Mouse (Mus musculus) limb, embryonic 12.5 days (tissue): ENCODE results near the gene Pan3. TPM values are rescaled to one million over a fixed set of nuclear protein-coding genes. Genes with fewer than 3 reads are reported as not detected.
A peak's percentile ranks its signal among the peaks of the same experiment; 100 is the strongest.

Experiments
- ATAC-seq: fragments of 200-750 bp; cut with Nextera tagmentation; 2 replicates; pipeline ENCODE4 v1.8.0; 2017; ENCODE audit warnings: low read depth, moderate TSS enrichment; ENCODE audit not compliant: insufficient number of reproducible peaks, insufficient read depth, low FRiP score, low TSS enrichment
- H3K27ac ChIP-seq: fragments of 300-500 bp; sonication (generic); 2 replicates; pipeline ENCODE4 v1.5.1; 2016; ENCODE audit warnings: mild to moderate bottlenecking, moderate library complexity
- H3K27me3 ChIP-seq: fragments of 300-500 bp; sonication (generic); 2 replicates; pipeline ENCODE4 v1.6.1; 2016; ENCODE audit warnings: mild to moderate bottlenecking, moderate library complexity
- H3K36me3 ChIP-seq: fragments of 300-500 bp; sonication (generic); 2 replicates; pipeline ENCODE4 v1.6.1; 2016; ENCODE audit warnings: mild to moderate bottlenecking, moderate library complexity
- H3K4me1 ChIP-seq: fragments of 300-500 bp; sonication (generic); replicated peaks from 2 replicates; pipeline ENCODE4 v1.6.1; 2016
- H3K4me2 ChIP-seq: fragments of 300-500 bp; sonication (generic); 2 replicates; pipeline ENCODE4 v1.6.1; 2016; ENCODE audit warnings: mild to moderate bottlenecking, moderate library complexity
- H3K4me3 ChIP-seq: fragments of 300-500 bp; sonication (generic); replicated peaks from 2 replicates; pipeline ENCODE4 v1.5.1; 2016; ENCODE audit warnings: mild to moderate bottlenecking
- H3K9ac ChIP-seq: fragments of 300-500 bp; sonication (generic); replicated peaks from 2 replicates; pipeline ENCODE4 v1.6.1; 2016; ENCODE audit warnings: mild to moderate bottlenecking, moderate library complexity
- H3K9me3 ChIP-seq: fragments of 300-500 bp; sonication (generic); 2 replicates; pipeline ENCODE4 v1.6.1; 2016; ENCODE audit warnings: mild to moderate bottlenecking, moderate library complexity
- WGBS: fragments of 180-500 bp; shearing (Covaris S2); methylation state at CpG from one replicate; pipeline ENCODE4 v1.1.7; 2016; 5-methylcytosine and 5-hydroxymethylcytosine counted together
- polyA plus RNA-seq: library from polyadenylated mRNA; unstranded; fragments of >200 nt; fragmentation: Nextera tagmentation; extraction: Ambion mirVana; gene quantifications from 2 replicates; pipeline ENCODE4 v1.2.1, GENCODE M21; 2016

Gene Pan3
- polyA plus RNA-seq: 55.5 and 56.7 TPM in 2 replicates

- Histone ChIP-seq H3K27ac (peak within 1 kb of the TSS; percentile 99), H3K4me3 (peak within 1 kb of the TSS; percentile 99), H3K9ac (peak within 1 kb of the TSS; percentile 96), H3K4me2 (peak within 1 kb of the TSS; percentile 81), H3K4me1 (peaks cover 20% of the 10 kb centered on the region), H3K27me3 (no peaks in the 10 kb centered on the region), H3K36me3 (peaks cover 6% of the 10 kb centered on the region; the same call in 1 of the 2 replicates), H3K9me3 (no peaks in the 10 kb centered on the region)
- peak; percentile 82 for ATAC-seq
- WGBS: under 1% methylated on average over 50 of the region's 51 CpGs
Measured at GRCm38 (mm10) chr5:147429535-147430305, at the start of gene Pan3. Pan3 (plus strand) TSS chr5:147430161.

GRCm38 (mm10) chr5:147381396-147381795 lies 48.6 kb upstream of the Pan3 start:
- H3K27ac ChIP-seq: no peak overlapping the region
- no peaks in the 10 kb centered on the region for H3K4me1 ChIP-seq
- no peak overlapping the region for H3K4me3 ChIP-seq
- no peak overlapping the region for H3K9ac ChIP-seq
- H3K27me3 ChIP-seq: peaks cover 2% of the 10 kb centered on the region; the same call in 1 of the 2 replicates
- ATAC-seq: no peak
- H3K36me3 ChIP-seq: no peaks in the 10 kb centered on the region
- no peaks in the 10 kb centered on the region for H3K9me3 ChIP-seq
- no peak overlapping the region for H3K4me2 ChIP-seq
- WGBS: 88% methylated on average over 10 of the region's 10 CpGs

- no peak overlapping the region for H3K9ac ChIP-seq
- ATAC-seq: no peak
- no peak overlapping the region for H3K4me3 ChIP-seq
- H3K36me3 ChIP-seq: no peaks in the 10 kb centered on the region
- 0 out of 2 replicates have a peak, but pooled peaks cover 2% of the 10 kb centered on the region for H3K27me3 ChIP-seq
- no peak overlapping the region for H3K27ac ChIP-seq
- H3K4me1 ChIP-seq: no peaks in the 10 kb centered on the region
- no peaks in the 10 kb centered on the region for H3K9me3 ChIP-seq
- H3K4me2 ChIP-seq: no peak overlapping the region
- WGBS: 83% methylated on average over 13 of the region's 13 CpGs
Measured at GRCm38 (mm10) chr5:147386865-147387264, 43.1 kb upstream of the Pan3 start.

GRCm38 (mm10) chr5:147388376-147389008 lies 41.5 kb upstream of the Pan3 start:
- H3K4me2 ChIP-seq: no peak overlapping the region
- no peak for ATAC-seq
- no peaks in the 10 kb centered on the region for H3K4me1 ChIP-seq
- H3K27ac ChIP-seq: no peak overlapping the region
- WGBS: 85% methylated on average over 9 of the region's 9 CpGs
- no peak overlapping the region for H3K9ac ChIP-seq
- no peak overlapping the region for H3K4me3 ChIP-seq
- H3K36me3 ChIP-seq: no peaks in the 10 kb centered on the region
- no peaks in the 10 kb centered on the region for H3K9me3 ChIP-seq
- 0 out of 2 replicates have a peak, but pooled peaks cover 4% of the 10 kb centered on the region for H3K27me3 ChIP-seq

DNA sequence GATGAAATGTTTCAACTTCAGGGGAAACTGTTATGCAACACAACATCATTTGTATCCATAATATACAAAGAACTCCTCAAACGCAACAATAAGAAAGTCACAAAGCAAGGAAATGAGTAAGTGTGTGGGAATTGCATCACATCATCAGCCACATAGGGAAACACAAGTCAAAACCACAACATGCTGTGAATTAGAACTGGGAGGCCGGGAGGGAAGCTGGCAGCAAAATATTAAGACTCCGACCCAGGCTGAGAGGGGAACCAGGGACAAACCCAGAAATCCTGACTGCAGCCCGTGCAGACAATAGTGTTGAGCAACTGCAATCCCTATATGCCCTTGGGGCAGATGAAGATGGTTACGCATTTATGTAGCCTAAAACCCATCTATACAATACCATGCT lies 40.9 kb upstream of the Pan3 start:
- Histone ChIP-seq H3K4me2 (no peak overlapping the region), H3K4me1 (no peaks in the 10 kb centered on the region), H3K36me3 (no peaks in the 10 kb centered on the region), H3K27ac (no peak overlapping the region), H3K4me3 (no peak overlapping the region), H3K9ac (no peak overlapping the region), H3K27me3 (0 out of 2 replicates have a peak, but pooled peaks cover 4% of the 10 kb centered on the region), H3K9me3 (no peaks in the 10 kb centered on the region)
- 88% methylated on average over 5 of the region's 5 CpGs for WGBS
- no peak for ATAC-seq

DNA sequence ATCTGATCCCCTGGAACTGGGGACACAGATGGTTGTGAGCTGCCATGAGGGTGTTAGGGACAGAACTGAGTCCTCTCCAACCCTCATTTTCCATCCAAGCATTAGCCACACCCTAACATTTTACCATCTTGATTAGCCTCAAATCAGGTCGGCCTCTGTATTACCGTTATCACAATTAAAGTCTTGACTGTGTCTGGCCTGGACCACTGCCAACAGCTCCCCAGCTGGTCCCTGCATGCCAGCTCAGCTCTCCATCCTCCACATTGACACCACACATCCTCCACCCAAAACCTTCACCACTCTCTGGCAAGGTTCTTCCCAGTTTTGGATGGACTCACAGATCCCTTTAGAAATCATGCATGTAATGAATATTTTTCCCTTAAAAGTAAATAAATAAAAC lies 39.2 kb upstream of the Pan3 start:
- Histone ChIP-seq H3K27ac (no peak overlapping the region), H3K4me3 (no peak overlapping the region), H3K9me3 (no peaks in the 10 kb centered on the region), H3K4me1 (no peaks in the 10 kb centered on the region), H3K36me3 (no peaks in the 10 kb centered on the region), H3K9ac (no peak overlapping the region), H3K27me3 (0 out of 2 replicates have a peak, but pooled peaks cover 4% of the 10 kb centered on the region), H3K4me2 (no peak overlapping the region)
- WGBS: 78% methylated on average over 2 of the region's 2 CpGs
- no peak for ATAC-seq

GRCm38 (mm10) chr5:147392667-147393213 lies 37.2 kb upstream of the Pan3 start:
- ATAC-seq: no peak
- H3K27ac ChIP-seq: no peak overlapping the region
- H3K4me2 ChIP-seq: no peak overlapping the region
- H3K4me1 ChIP-seq: no peaks in the 10 kb centered on the region
- peaks cover 8% of the 10 kb centered on the region for H3K27me3 ChIP-seq
- no peak overlapping the region for H3K9ac ChIP-seq
- no peak overlapping the region for H3K4me3 ChIP-seq
- H3K36me3 ChIP-seq: no peaks in the 10 kb centered on the region
- H3K9me3 ChIP-seq: no peaks in the 10 kb centered on the region
- WGBS: 76% methylated on average over 12 of the region's 12 CpGs

DNA sequence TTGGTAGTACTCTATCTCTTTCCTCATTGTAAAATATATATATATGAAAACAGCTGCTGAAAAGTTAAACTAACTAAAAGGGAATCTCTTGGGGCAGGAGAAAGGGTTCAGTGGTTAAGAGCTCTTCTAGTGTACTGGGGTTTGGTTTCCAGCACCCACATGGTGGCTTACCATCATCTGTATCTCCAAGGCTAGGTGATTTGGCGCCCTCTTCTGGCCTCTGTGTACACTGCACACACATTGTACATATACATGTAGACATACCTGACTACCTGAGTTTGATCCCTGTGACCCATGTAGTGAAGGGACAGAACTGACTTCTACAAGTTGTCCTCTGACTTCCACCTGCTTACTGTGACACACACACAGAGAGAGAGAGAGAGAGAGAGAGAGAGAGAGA lies 34.9 kb upstream of the Pan3 start:
- Histone ChIP-seq H3K27me3 (peaks cover 31% of the 10 kb centered on the region), H3K9me3 (no peaks in the 10 kb centered on the region), H3K4me3 (no peak overlapping the region), H3K27ac (no peak overlapping the region), H3K4me1 (peaks cover 3% of the 10 kb centered on the region; the same call in 1 of the 2 replicates), H3K9ac (no peak overlapping the region), H3K36me3 (no peaks in the 10 kb centered on the region), H3K4me2 (no peak overlapping the region)
- no peak for ATAC-seq
- 10% methylated on average over 1 of the region's 1 CpGs for WGBS

- Histone ChIP-seq H3K36me3 (no peaks in the 10 kb centered on the region), H3K9ac (peak within 1 kb of the TSS; percentile 38; the same call in 1 of the 2 replicates)
Measured at GRCm38 (mm10) chr5:147399843-147400504, 30.0 kb upstream of the Pan3 start, which contains the start of gene Flt3. Flt3 (minus strand) TSS chr5:147400489.

DNA sequence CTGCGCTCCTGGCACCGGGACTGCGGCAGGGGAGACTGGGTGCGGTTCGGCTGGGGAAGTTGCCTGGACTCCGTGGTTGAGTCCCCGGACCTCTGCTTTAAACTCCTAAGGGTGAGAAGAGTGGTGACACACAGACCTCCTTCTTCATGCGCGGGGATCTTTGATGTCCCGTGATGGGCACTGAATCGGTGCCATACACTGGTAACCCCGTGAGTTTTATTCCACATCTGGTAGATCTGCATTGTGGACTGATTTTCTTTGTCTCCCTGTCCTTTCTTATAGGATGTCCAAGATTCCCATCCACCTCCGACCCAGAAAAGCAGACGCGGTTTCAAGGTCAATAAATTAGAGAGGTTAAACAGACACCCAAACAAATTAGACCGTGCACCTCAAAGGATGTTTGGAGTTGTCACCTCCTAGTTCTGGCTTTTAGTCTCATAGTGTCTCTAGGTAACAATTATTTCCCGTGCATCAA lies 29.4 kb upstream of the Pan3 start:
- peaks cover 12% of the 10 kb centered on the region for H3K4me1 ChIP-seq
- H3K27me3 ChIP-seq: peaks cover 57% of the 10 kb centered on the region
- H3K36me3 ChIP-seq: no peaks in the 10 kb centered on the region
- H3K9ac ChIP-seq: peak overlapping the region; percentile 38; the same call in 1 of the 2 replicates
- no peak overlapping the region for H3K27ac ChIP-seq
- no peak for ATAC-seq
- H3K4me2 ChIP-seq: peak overlapping the region; percentile 72
- no peaks in the 10 kb centered on the region for H3K9me3 ChIP-seq
- H3K4me3 ChIP-seq: peak overlapping the region; percentile 45
- 1% methylated on average over 17 of the region's 17 CpGs for WGBS

More at GRCm38 (mm10) chr5:147399843-147400504, 30.0 kb upstream of the Pan3 start, which contains the start of gene Flt3:
- 1% methylated on average over 56 of the region's 56 CpGs for WGBS
- ATAC-seq: 0 out of 2 replicates have a peak, but pooled peaks have one; percentile 52
- peak within 1 kb of the TSS; percentile 72 for H3K4me2 ChIP-seq
- peak within 1 kb of the TSS; percentile 45 for H3K4me3 ChIP-seq
- no peaks in the 10 kb centered on the region for H3K9me3 ChIP-seq
- peaks cover 12% of the 10 kb centered on the region for H3K4me1 ChIP-seq
- no peak within 1 kb of the TSS for H3K27ac ChIP-seq
- peaks cover 54% of the 10 kb centered on the region for H3K27me3 ChIP-seq
